Mouse (Mus musculus) activated CD4-positive, CD25-positive, alpha-beta regulatory T cell, adult 4 months (primary cell): Measurements from ENCODE around the gene Acsbg1. TPM values are rescaled to one million over a fixed set of nuclear protein-coding genes. Genes with fewer than 3 reads are reported as not detected.
"Not testable (repeated sequence)": the region's sequence is repeated elsewhere in the genome, so short reads cannot be mapped to it uniquely, and the experiment has no call there.

ENCODE experiments used
- ATAC-seq: one replicate; pipeline ENCODE4 v1.8.0; 2017
- polyA plus RNA-seq, 2 experiments: library from polyadenylated mRNA; unstranded; fragments of 100-300 nt; shearing (Covaris generic); gene quantifications; one replicate each; pipeline ENCODE4 v1.2.1; 2017

Gene Acsbg1
- polyA plus RNA-seq, 2 experiments from 2014 or later: 52.6 to 55.5 TPM

- no peak for ATAC-seq
Observed at GRCm38 (mm10) chr9:54604886-54605285, 56.8 kb downstream of the Acsbg1 start.

GRCm38 (mm10) chr9:54604131-54604654 lies 57.5 kb downstream of the Acsbg1 start:
- no peak for ATAC-seq

- no peak for ATAC-seq
Observed at GRCm38 (mm10) chr9:54602916-54603315, 58.8 kb downstream of the Acsbg1 start.

GRCm38 (mm10) chr9:54602386-54602785 lies 59.3 kb downstream of the Acsbg1 start:
- ATAC-seq: no peak

- ATAC-seq: no peak
Observed at GRCm38 (mm10) chr9:54596752-54597465, 64.8 kb downstream of the Acsbg1 start.

- not testable (repeated sequence) for ATAC-seq
Observed at GRCm38 (mm10) chr9:54593652-54594051, 68.0 kb downstream of the Acsbg1 start.

GRCm38 (mm10) chr9:54587863-54588262 lies 73.8 kb downstream of the Acsbg1 start:
- ATAC-seq: no peak

GRCm38 (mm10) chr9:54586199-54587061 lies 75.2 kb downstream of the Acsbg1 start, which contains the start of gene Idh3a:
Gene Idh3a, plus strand, starts transcription at chr9:54586334.
- peak; percentile 98 for ATAC-seq

GRCm38 (mm10) chr9:54585839-54586198 lies 75.9 kb downstream of the Acsbg1 start:
- ATAC-seq: peak; percentile 5

- ATAC-seq: not testable (repeated sequence)
Observed at GRCm38 (mm10) chr9:54584127-54584526, 77.5 kb downstream of the Acsbg1 start.

- ATAC-seq: no peak
Observed at GRCm38 (mm10) chr9:54583712-54584111, 78.0 kb downstream of the Acsbg1 start.

GRCm38 (mm10) chr9:54571130-54571839 lies 90.4 kb downstream of the Acsbg1 start:
- ATAC-seq: no peak

GRCm38 (mm10) chr9:54568732-54569131 lies 92.9 kb downstream of the Acsbg1 start:
- no peak for ATAC-seq

- no peak for ATAC-seq
Observed at GRCm38 (mm10) chr9:54566958-54567357, 94.7 kb downstream of the Acsbg1 start.

- ATAC-seq: no peak
Observed at GRCm38 (mm10) chr9:54560831-54561601, 100.7 kb downstream of the Acsbg1 start.

GRCm38 (mm10) chr9:54559771-54560471 lies 101.7 kb downstream of the Acsbg1 start, which contains the start of gene Cib2:
Gene Cib2, minus strand, starts transcription at chr9:54560218.
- ATAC-seq: peak; percentile 75

- ATAC-seq: no peak
Observed at GRCm38 (mm10) chr9:54558731-54559130, 102.9 kb downstream of the Acsbg1 start.

- ATAC-seq: no peak
Observed at GRCm38 (mm10) chr9:54555044-54555443, 106.6 kb downstream of the Acsbg1 start.
